Mouse (Mus musculus): ENCODE results near the gene Usp54.

DNA sequence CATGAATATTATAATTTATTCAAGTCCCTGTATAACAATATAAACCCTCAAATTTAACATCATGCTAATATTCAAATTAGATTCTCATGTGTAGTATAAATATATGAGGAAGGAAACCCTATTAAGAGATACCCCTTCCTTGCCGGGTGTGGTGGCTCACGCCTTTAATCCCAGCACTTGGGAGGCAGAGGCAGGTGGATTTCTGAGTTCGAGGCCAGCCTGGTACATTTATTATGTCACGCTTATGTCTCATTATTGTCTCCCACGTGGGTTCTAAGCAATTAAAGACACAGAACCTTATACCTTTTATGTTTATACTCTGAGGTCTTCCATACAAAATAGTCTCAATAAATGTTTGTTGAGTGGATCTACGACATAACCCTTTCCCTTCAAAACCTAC is 2.2 kb downstream of the Usp54 start:
- no peak for TF ChIP-seq CTCF (IDR thresholded peaks at IDR 0.05; ENCODE audit: control insufficient read depth, insufficient read depth, insufficient read length)
- no peak for TF ChIP-seq MAX (IDR thresholded peaks at IDR 0.05)
- no peak for TF ChIP-seq USF1 (IDR thresholded peaks at IDR 0.05; ENCODE audit: low read depth)
- TF ChIP-seq CEBPB (IDR thresholded peaks at IDR 0.05; ENCODE audit: low read depth): no peak
- no peak for TF ChIP-seq MYOD1 (IDR thresholded peaks at IDR 0.05; ENCODE audit: control insufficient read depth, insufficient read length, low read depth)
- no peak for TF ChIP-seq MYOG (IDR thresholded peaks at IDR 0.05; ENCODE audit: control insufficient read depth, extremely low read depth, insufficient read length)
- TF ChIP-seq FOSL1 (IDR thresholded peaks at IDR 0.05; ENCODE audit: insufficient read depth, low read length, poor library complexity, severe bottlenecking): no peak
